In the genomic region with DNA sequence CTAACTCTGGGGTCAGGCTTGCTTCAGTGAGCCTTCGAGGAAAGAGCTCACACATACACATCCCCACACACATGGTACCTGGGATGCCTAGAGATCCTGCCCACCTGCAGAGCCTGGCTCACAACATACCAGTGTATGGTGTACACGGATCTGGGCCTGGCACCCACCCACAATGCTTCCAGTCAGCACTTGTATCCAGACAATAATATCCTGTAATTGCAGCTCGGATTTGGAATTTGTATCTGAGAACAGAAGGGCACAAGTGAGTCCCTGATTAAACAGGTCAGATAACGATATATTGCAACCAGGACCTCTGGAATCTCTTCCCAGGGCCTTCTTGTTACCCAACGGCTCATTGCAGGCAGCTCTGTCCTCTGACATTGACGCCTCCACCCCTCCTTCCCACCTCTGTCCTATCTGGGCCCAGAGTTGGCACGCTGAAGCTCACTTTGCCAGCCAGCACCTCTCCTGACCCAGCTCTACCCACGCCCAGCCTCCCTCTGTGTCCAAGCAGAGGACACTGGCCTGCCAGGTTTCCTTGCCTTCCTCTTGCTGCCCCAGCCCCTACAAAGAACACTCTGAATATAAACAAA, we compare ENCODE assay signal across 15 mouse cellular contexts.
A peak's percentile ranks its signal among the peaks of the same experiment; 100 is the strongest.
DNase-seq lines count a peak whose midpoint lies in the region; ATAC-seq and TF ChIP-seq lines count a peak whose summit lies in the region.
"Had no signal": no experiment of that assay in that cellular context is flagged by ENCODE, and none has a peak within 500 bp of the region (broad histone marks: within the 10 kb centered on the region; RNA-seq: fewer than 3 reads in every experiment).

No protein-coding gene starts in this region.

- WGBS in heart, embryonic 12.5 days, result 70% methylated on average over 8 of the region's 8 CpGs
- 62% methylated on average over 8 of the region's 8 CpGs for WGBS in stomach, postnatal 0 days
- WGBS in midbrain, embryonic 15.5 days, result 84% methylated on average over 8 of the region's 8 CpGs

- no peak for ATAC-seq in heart, embryonic 12.5 days (ENCODE audit: insufficient number of reproducible peaks, low FRiP score)
- ATAC-seq in stomach, postnatal 0 days (ENCODE audit: low FRiP score, low TSS enrichment), result no peak
- no peak for ATAC-seq in midbrain, embryonic 15.5 days (replicated peaks)
- ATAC-seq: hindbrain, embryonic 16.5 days had no signal

- TF ChIP-seq CTCF in stomach, postnatal 0 days (IDR thresholded peaks at IDR 0.05; ENCODE audit: low read depth), result no peak

- H3K27me3 ChIP-seq in heart, embryonic 12.5 days (replicated peaks), result no peaks in the 10 kb centered on the region
- H3K27me3 ChIP-seq in stomach, postnatal 0 days (ENCODE audit: control insufficient read depth, insufficient read depth, low read length), result no peaks in the 10 kb centered on the region
- H3K27me3 ChIP-seq in midbrain, embryonic 15.5 days (replicated peaks), result no peaks in the 10 kb centered on the region
- H3K27me3 ChIP-seq: megakaryocyte, embryonic 14.5 days had no signal

- H3K4me1 ChIP-seq in heart, embryonic 12.5 days (replicated peaks), result peaks cover 29% of the 10 kb centered on the region
- H3K4me1 ChIP-seq in stomach, postnatal 0 days (replicated peaks; ENCODE audit: control insufficient read depth, insufficient read depth), result no peaks in the 10 kb centered on the region; the same call in 1 of the 2 replicates
- no peaks in the 10 kb centered on the region for H3K4me1 ChIP-seq in midbrain, embryonic 15.5 days

- peak; percentile 68 to 88 for DNase-seq in heart, adult 18-20 months
- DNase-seq in heart, adult 8-10 months (ENCODE audit: low spot score), result peak; percentile 65
- DNase-seq in heart, postnatal 36 days, result peak; percentile 43 to 57
- no peak for DNase-seq in stomach, postnatal 0 days (ENCODE audit: low spot score)
- no peak for DNase-seq in frontal cortex, adult 2 months (ENCODE audit: extremely low spot score in 1 of 2, low spot score in 1 of 2)
- no peak for DNase-seq in right cerebral cortex, postnatal 36 days (ENCODE audit: low spot score in 2 of 2)
- DNase-seq: cerebellum, adult 18-20 months; embryo, embryonic 11 days; lung, adult 18-20 months; right cerebral cortex, postnatal 14 days had no signal

- TF ChIP-seq EP300 in stomach, postnatal 0 days (optimal IDR thresholded peaks at IDR 0.05), result no peak

- H3K4me2 ChIP-seq in heart, embryonic 12.5 days, result no peak overlapping the region
- H3K4me2 ChIP-seq in stomach, postnatal 0 days (replicated peaks; ENCODE audit: low read depth), result no peak overlapping the region
- no peak overlapping the region for H3K4me2 ChIP-seq in midbrain, embryonic 15.5 days

- no peaks in the 10 kb centered on the region for H3K9me3 ChIP-seq in heart, embryonic 12.5 days (replicated peaks)
- no peaks in the 10 kb centered on the region for H3K9me3 ChIP-seq in stomach, postnatal 0 days (ENCODE audit: control insufficient read depth, low read length)
- H3K9me3 ChIP-seq in midbrain, embryonic 15.5 days, result no peaks in the 10 kb centered on the region
- H3K9me3 ChIP-seq: megakaryocyte, embryonic 14.5 days had no signal

- no peak overlapping the region for H3K27ac ChIP-seq in heart, embryonic 12.5 days (ENCODE audit: poor library complexity, severe bottlenecking)
- 0 out of 2 replicates have a peak overlapping the region, but pooled peaks have one; percentile 30 for H3K27ac ChIP-seq in stomach, postnatal 0 days (replicated peaks)
- no peak overlapping the region for H3K27ac ChIP-seq in midbrain, embryonic 15.5 days

- H3K9ac ChIP-seq in heart, embryonic 12.5 days, result no peak overlapping the region
- H3K9ac ChIP-seq in stomach, postnatal 0 days (ENCODE audit: low read length), result no peak overlapping the region
- H3K9ac ChIP-seq in midbrain, embryonic 15.5 days, result no peak overlapping the region

- intact Hi-C loops in heart, postnatal 36 days (cut with DNase I), result loop anchor here (1.0 to 2.0 kb wide), 2 partner anchors 14 to 34 kb away; no protein-coding TSS in a partner anchor

- no peak overlapping the region for H3K4me3 ChIP-seq in heart, embryonic 12.5 days
- H3K4me3 ChIP-seq in stomach, postnatal 0 days (ENCODE audit: low read depth, low read length), result no peak overlapping the region
- no peak overlapping the region for H3K4me3 ChIP-seq in midbrain, embryonic 15.5 days
- H3K4me3 ChIP-seq: megakaryocyte, embryonic 14.5 days; myocyte had no signal

- H3K36me3 ChIP-seq in heart, embryonic 12.5 days, result no peaks in the 10 kb centered on the region
- H3K36me3 ChIP-seq in stomach, postnatal 0 days (ENCODE audit: control insufficient read depth, insufficient read depth, low read length), result no peaks in the 10 kb centered on the region
- H3K36me3 ChIP-seq in midbrain, embryonic 15.5 days (replicated peaks), result no peaks in the 10 kb centered on the region

Comparison
In these comparisons a context has a peak if more than half of its experiments do, and no peak if none do; other contexts are left out.
1. DNase-seq: peak in heart, adult 18-20 months (2 of 2), heart, adult 8-10 months (single experiment) and heart, postnatal 36 days (2 of 2); none in stomach, postnatal 0 days (single experiment), frontal cortex, adult 2 months (0 of 2) and right cerebral cortex, postnatal 36 days (0 of 2).